Mouse (Mus musculus): ENCODE results near the gene Creb3. TPM values are rescaled to one million over a fixed set of nuclear protein-coding genes. Genes with fewer than 3 reads are reported as not detected.

Creb3 gene
- polyA plus RNA-seq, 1 experiment from 2014 or later = 114 TPM

DNA sequence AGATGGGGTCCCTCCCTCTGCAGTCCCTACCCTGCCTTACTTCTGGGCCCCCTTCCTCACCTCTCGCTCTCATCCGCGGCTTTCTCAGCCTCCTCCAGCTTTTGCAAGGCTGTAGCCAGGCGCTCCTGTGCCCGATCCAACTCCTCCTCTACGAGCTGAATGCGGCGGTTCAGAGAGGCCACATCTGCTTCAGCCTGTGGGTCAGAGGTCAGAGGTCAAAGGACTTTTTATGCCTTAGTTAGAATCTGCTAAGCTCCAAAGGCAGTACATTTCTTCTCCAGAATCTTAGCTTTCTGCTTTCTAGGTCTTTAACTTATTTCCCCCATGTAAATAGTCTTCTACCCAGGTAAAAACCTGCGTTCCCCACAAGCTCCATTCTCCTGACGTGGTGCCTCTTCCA, 42.6 kb upstream of the Creb3 start:
- Histone ChIP-seq H3K9me3 (ENCODE audit: control insufficient read depth) (no peaks in the 10 kb centered on the region), H3K27ac (ENCODE audit: low read depth, low read length) (no peak overlapping the region), H3K4me3 (ENCODE audit: low read depth, low read length) (0 out of 2 replicates have a peak overlapping the region, but pooled peaks have one; percentile 9), H3K36me3 (ENCODE audit: control insufficient read depth, insufficient read depth) (peaks cover 17% of the 10 kb centered on the region; the same call in 1 of the 2 replicates), H3K4me2 (replicated peaks; ENCODE audit: low read depth) (peak overlapping the region; percentile 61), H3K4me1 (replicated peaks; ENCODE audit: control insufficient read depth, insufficient read depth, low read length) (peaks cover 8% of the 10 kb centered on the region; the same call in 1 of the 2 replicates), H3K9ac (ENCODE audit: low read depth, low read length) (no peak overlapping the region), H3K27me3 (replicated peaks; ENCODE audit: control insufficient read depth, insufficient read depth, low read length) (peaks cover 35% of the 10 kb centered on the region; the same call in 1 of the 2 replicates)
- 36% methylated on average over 10 of the region's 10 CpGs for WGBS
- ATAC-seq = no peak
- no peak for TF ChIP-seq CTCF (IDR thresholded peaks at IDR 0.05; ENCODE audit: low read depth)

DNA sequence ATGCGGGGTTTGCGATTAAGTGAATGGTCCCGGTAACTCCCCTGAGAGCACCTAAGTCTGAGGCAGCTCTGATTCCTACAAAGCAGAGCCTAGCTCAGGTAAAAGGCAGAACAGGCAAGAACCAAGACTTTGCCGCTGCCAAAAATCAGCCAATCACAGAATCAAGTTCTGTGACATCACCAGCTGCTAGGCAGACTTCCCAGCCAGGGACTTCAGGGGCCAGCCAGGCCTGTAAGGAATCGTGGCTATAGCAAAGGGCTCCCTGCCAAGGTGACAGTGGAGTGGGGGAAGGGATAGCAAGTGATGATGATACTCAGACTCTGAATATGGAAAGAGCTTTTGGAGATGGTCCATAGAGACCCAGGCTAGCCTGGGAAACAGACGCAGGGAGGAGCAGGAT, 42.2 kb upstream of the Creb3 start:
- Histone ChIP-seq H3K36me3 (ENCODE audit: control insufficient read depth, insufficient read depth) (peaks cover 13% of the 10 kb centered on the region; the same call in 1 of the 2 replicates), H3K27ac (ENCODE audit: low read depth, low read length) (no peak overlapping the region), H3K4me1 (replicated peaks; ENCODE audit: control insufficient read depth, insufficient read depth, low read length) (peaks cover 8% of the 10 kb centered on the region; the same call in 1 of the 2 replicates), H3K9ac (ENCODE audit: low read depth, low read length) (no peak overlapping the region), H3K4me2 (replicated peaks; ENCODE audit: low read depth) (peak overlapping the region; percentile 61), H3K4me3 (ENCODE audit: low read depth, low read length) (0 out of 2 replicates have a peak overlapping the region, but pooled peaks have one; percentile 9), H3K27me3 (replicated peaks; ENCODE audit: control insufficient read depth, insufficient read depth, low read length) (peaks cover 31% of the 10 kb centered on the region; the same call in 1 of the 2 replicates), H3K9me3 (ENCODE audit: control insufficient read depth) (no peaks in the 10 kb centered on the region)
- ATAC-seq = peak; percentile 17; the same call in 1 of the 2 replicates
- 18% methylated on average over 6 of the region's 6 CpGs for WGBS
- TF ChIP-seq CTCF (IDR thresholded peaks at IDR 0.05; ENCODE audit: low read depth) = no peak

DNA sequence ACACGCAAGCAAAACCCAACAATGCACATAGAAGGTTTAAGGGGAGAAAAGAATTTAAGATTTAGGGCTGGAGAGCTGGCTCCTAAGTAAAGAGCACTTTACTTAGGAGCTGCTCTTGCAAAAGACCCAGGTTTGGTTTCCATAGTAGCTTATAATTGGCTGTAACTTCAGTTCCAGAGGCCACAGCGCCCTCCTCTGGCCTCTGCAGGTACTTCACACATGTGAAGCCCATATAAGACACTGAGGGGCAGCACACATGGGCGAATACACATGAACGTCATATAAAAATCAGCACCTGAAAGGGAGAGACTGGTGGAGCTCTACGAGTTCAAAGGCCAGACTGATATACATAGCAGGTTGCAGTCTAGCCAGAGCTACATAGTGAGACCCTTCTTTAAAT, 34.3 kb upstream of the Creb3 start:
- no peak for ATAC-seq
- Histone ChIP-seq H3K27me3 (replicated peaks; ENCODE audit: control insufficient read depth, insufficient read depth, low read length) (peaks cover 13% of the 10 kb centered on the region; the same call in 1 of the 2 replicates), H3K36me3 (ENCODE audit: control insufficient read depth, insufficient read depth) (peaks cover 18% of the 10 kb centered on the region), H3K4me1 (replicated peaks; ENCODE audit: control insufficient read depth, insufficient read depth, low read length) (0 out of 2 replicates have a peak, but pooled peaks cover 4% of the 10 kb centered on the region), H3K4me2 (replicated peaks; ENCODE audit: low read depth) (no peak overlapping the region), H3K4me3 (ENCODE audit: low read depth, low read length) (no peak overlapping the region), H3K9ac (ENCODE audit: low read depth, low read length) (no peak overlapping the region), H3K9me3 (ENCODE audit: control insufficient read depth) (no peaks in the 10 kb centered on the region), H3K27ac (ENCODE audit: low read depth, low read length) (no peak overlapping the region)
- peak; percentile 61 for TF ChIP-seq CTCF (IDR thresholded peaks at IDR 0.05; ENCODE audit: low read depth)
- WGBS = 68% methylated on average over 5 of the region's 5 CpGs

DNA sequence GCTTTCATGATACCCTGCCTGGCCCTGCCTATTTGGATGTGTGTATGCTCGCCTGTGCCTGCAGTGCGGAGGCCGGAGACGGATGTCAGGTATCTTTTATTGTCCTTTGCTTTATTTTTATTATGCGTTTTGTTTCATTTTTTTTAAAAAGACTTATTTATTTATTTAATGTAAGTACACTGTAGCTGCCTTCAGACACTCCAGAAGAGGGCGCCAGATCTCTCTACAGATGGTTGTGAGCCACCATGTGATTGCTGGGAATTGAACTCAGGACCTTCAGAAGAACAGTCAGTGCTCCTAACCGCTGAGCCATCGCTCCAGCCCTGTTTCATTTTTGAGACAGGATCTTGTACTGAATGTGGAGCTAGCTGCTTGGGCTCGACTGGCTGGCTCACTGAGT, 33.6 kb upstream of the Creb3 start:
- Histone ChIP-seq H3K27ac (ENCODE audit: low read depth, low read length) (no peak overlapping the region), H3K27me3 (replicated peaks; ENCODE audit: control insufficient read depth, insufficient read depth, low read length) (peaks cover 6% of the 10 kb centered on the region; the same call in 1 of the 2 replicates), H3K4me2 (replicated peaks; ENCODE audit: low read depth) (no peak overlapping the region), H3K9ac (ENCODE audit: low read depth, low read length) (no peak overlapping the region), H3K9me3 (ENCODE audit: control insufficient read depth) (no peaks in the 10 kb centered on the region), H3K4me3 (ENCODE audit: low read depth, low read length) (no peak overlapping the region), H3K36me3 (ENCODE audit: control insufficient read depth, insufficient read depth) (peaks cover 24% of the 10 kb centered on the region), H3K4me1 (replicated peaks; ENCODE audit: control insufficient read depth, insufficient read depth, low read length) (0 out of 2 replicates have a peak, but pooled peaks cover 4% of the 10 kb centered on the region)
- WGBS = 78% methylated on average over 9 of the region's 9 CpGs
- peak; percentile 44 for TF ChIP-seq CTCF (IDR thresholded peaks at IDR 0.05; ENCODE audit: low read depth)
- no peak for ATAC-seq

DNA sequence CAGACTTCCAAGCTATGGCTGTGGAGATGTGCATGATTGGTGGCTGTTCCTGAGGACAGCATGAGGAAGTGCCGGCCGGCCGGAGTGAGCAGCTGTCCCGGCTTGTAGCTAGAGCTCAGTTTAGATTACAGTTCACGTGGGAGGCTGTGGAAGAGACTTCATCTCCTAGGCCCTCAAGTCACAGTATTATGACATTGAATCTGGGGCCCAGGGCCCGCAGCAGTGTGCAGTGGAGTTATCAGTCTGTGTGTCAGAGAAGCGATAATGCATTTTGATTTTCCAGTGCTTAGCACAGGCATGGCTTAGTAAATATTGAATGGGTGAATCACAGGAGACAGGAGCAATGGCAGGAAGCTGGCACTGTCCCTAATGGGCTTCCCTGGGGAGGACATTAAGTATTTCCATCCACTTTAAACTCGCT, 32.0 kb upstream of the Creb3 start:
- Histone ChIP-seq H3K9me3 (ENCODE audit: control insufficient read depth) (no peaks in the 10 kb centered on the region), H3K27me3 (replicated peaks; ENCODE audit: control insufficient read depth, insufficient read depth, low read length) (no peaks in the 10 kb centered on the region), H3K36me3 (ENCODE audit: control insufficient read depth, insufficient read depth) (peaks cover 40% of the 10 kb centered on the region), H3K4me3 (ENCODE audit: low read depth, low read length) (no peak overlapping the region), H3K27ac (ENCODE audit: low read depth, low read length) (no peak overlapping the region), H3K9ac (ENCODE audit: low read depth, low read length) (no peak overlapping the region), H3K4me1 (replicated peaks; ENCODE audit: control insufficient read depth, insufficient read depth, low read length) (no peaks in the 10 kb centered on the region), H3K4me2 (replicated peaks; ENCODE audit: low read depth) (no peak overlapping the region)
- no peak for TF ChIP-seq CTCF (IDR thresholded peaks at IDR 0.05; ENCODE audit: low read depth)
- 43% methylated on average over 8 of the region's 8 CpGs for WGBS
- no peak for ATAC-seq

DNA sequence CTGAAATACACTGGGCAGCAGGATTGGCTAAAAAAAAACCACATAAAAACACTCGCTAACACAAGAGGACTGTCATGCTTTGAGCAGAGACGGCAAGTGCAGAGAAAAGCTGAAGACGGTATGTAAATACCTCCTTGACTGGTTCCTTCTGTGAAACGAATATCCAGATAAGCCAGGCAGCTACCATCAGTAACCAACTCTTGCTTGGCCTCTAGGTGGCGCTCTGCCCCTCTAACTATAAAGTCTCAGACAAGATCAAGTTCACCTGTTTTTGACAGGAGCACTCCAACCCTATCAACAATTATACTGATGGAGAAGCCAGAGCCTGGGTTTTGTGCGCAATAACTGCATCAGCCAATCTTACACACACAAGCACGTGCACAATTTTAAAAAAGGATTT, 31.6 kb upstream of the Creb3 start:
- Histone ChIP-seq H3K4me3 (ENCODE audit: low read depth, low read length) (no peak overlapping the region), H3K36me3 (ENCODE audit: control insufficient read depth, insufficient read depth) (peaks cover 45% of the 10 kb centered on the region), H3K4me1 (replicated peaks; ENCODE audit: control insufficient read depth, insufficient read depth, low read length) (no peaks in the 10 kb centered on the region), H3K9ac (ENCODE audit: low read depth, low read length) (no peak overlapping the region), H3K27me3 (replicated peaks; ENCODE audit: control insufficient read depth, insufficient read depth, low read length) (no peaks in the 10 kb centered on the region), H3K4me2 (replicated peaks; ENCODE audit: low read depth) (no peak overlapping the region), H3K9me3 (ENCODE audit: control insufficient read depth) (no peaks in the 10 kb centered on the region), H3K27ac (ENCODE audit: low read depth, low read length) (no peak overlapping the region)
- WGBS = 17% methylated on average over 7 of the region's 7 CpGs
- peak; percentile 88 for TF ChIP-seq CTCF (IDR thresholded peaks at IDR 0.05; ENCODE audit: low read depth)
- ATAC-seq = peak; percentile 61; the same call in 1 of the 2 replicates

All from intestine, postnatal 0 days (tissue).